Mouse (Mus musculus) embryonic fibroblast, embryonic 13.5 days (primary cell): ENCODE data around the gene Paip2b.

Experiments used
- CTCF ChIP-seq: IDR thresholded peaks from 2 replicates; pipeline ENCODE4 v1.5.1; 2011; ENCODE audit warnings: mild to moderate bottlenecking, control low read depth, low read length, moderate library complexity, borderline replicate concordance; ENCODE audit not compliant: insufficient read depth
- POLR2A ChIP-seq: IDR thresholded peaks from 2 replicates; pipeline ENCODE4 v1.6.1; 2011; ENCODE audit warnings: low read depth, mild to moderate bottlenecking, control low read depth, low read length, moderate library complexity

DNA sequence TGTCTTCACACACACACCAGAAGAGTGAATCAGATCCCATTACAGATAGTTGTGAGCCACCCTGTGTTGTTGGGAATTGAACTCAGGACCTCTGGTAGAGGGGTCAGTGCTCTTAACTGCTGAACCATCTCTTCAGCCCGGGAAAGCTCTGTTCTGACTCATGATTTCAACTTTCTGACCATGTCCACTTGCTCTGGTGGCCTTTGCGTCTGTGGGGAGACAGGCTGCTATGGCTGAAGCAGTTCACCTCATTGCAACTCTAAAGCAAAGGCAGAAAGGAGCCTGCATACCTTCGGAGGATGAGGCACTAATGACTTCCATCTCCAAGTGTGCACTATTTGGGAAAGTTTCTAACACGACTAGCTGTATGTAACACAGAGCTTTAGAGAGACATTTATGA, 34.9 kb upstream of the Paip2b start:
- no peak for TF ChIP-seq POLR2A
- TF ChIP-seq CTCF, result no peak
